11 mouse cellular contexts compared by ENCODE assay signal in the genomic region with DNA sequence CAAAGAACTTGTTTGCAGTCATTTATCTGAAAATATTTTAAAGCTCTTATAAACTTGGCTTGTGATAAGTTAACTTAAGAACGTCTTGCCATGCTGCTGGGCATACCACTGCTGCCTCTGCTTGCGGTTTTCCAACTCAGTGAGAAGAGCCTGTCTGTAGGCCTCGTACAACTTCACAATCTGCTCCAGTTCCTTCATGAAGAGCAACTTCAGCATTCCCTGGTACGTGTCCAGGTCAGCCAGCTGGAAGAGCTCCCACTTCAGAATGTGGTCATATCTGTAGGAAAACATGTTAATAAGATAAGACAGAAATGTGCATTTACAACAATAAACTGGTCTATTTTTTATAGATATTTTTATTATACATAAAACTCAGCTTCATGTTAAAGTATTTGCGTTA. TPM values are rescaled to one million over a fixed set of nuclear protein-coding genes. Genes with fewer than 3 reads are reported as not detected.
DNase-seq lines count a peak whose midpoint lies in the region; ATAC-seq and TF ChIP-seq lines count a peak whose summit lies in the region.
"Had no signal": no experiment of that assay in that cellular context is flagged by ENCODE, and none has a peak within 500 bp of the region (broad histone marks: within the 10 kb centered on the region; RNA-seq: fewer than 3 reads in every experiment).

No protein-coding gene starts in this region.

- no peak overlapping the region for H3K9ac ChIP-seq in liver, adult 2 months (ENCODE audit: low read depth, low read length)
- no peak overlapping the region for H3K9ac ChIP-seq in liver, embryonic 11.5 days (ENCODE audit: low read depth, low read length)
- H3K9ac ChIP-seq in heart, embryonic 15.5 days, result no peak overlapping the region
- H3K9ac ChIP-seq in midbrain, embryonic 13.5 days (replicated peaks), result no peak overlapping the region
- H3K9ac ChIP-seq in midbrain, embryonic 15.5 days, result no peak overlapping the region

- H3K27me3 ChIP-seq in liver, adult 2 months (ENCODE audit: control insufficient read depth, insufficient read depth, low read length), result no peaks in the 10 kb centered on the region
- no peaks in the 10 kb centered on the region for H3K27me3 ChIP-seq in liver, embryonic 11.5 days (replicated peaks; ENCODE audit: control insufficient read depth, insufficient read depth, low read length)
- H3K27me3 ChIP-seq in heart, embryonic 15.5 days, result no peaks in the 10 kb centered on the region
- H3K27me3 ChIP-seq in midbrain, embryonic 13.5 days, result no peaks in the 10 kb centered on the region
- no peaks in the 10 kb centered on the region for H3K27me3 ChIP-seq in cerebellum, adult 2 months (ENCODE audit: control insufficient read depth, insufficient read depth, low read length)
- no peaks in the 10 kb centered on the region for H3K27me3 ChIP-seq in midbrain, embryonic 15.5 days (replicated peaks)

- DNase-seq in liver, adult 2 months (ENCODE audit: extremely low read depth, low read depth, low spot score), result peak; percentile 19
- DNase-seq in liver, embryonic 11.5 days (ENCODE audit: low spot score), result no peak
- peak; percentile 72 for DNase-seq in kidney, postnatal 10 days
- peak; percentile 67 for DNase-seq in lung, postnatal 36 days
- DNase-seq in cerebellum, adult 2 months, result no peak

- H3K4me1 ChIP-seq in liver, adult 2 months (ENCODE audit: control insufficient read depth, insufficient read depth, low read length), result no peaks in the 10 kb centered on the region
- no peaks in the 10 kb centered on the region for H3K4me1 ChIP-seq in liver, embryonic 11.5 days (replicated peaks; ENCODE audit: control insufficient read depth, insufficient read depth, low read length)
- H3K4me1 ChIP-seq in heart, embryonic 15.5 days (replicated peaks), result peaks cover 19% of the 10 kb centered on the region
- no peaks in the 10 kb centered on the region for H3K4me1 ChIP-seq in midbrain, embryonic 13.5 days (replicated peaks)
- peaks cover 2% of the 10 kb centered on the region; the same call in 1 of the 2 replicates for H3K4me1 ChIP-seq in cerebellum, adult 2 months (ENCODE audit: control insufficient read depth, insufficient read depth, low read length)
- H3K4me1 ChIP-seq in midbrain, embryonic 15.5 days, result no peaks in the 10 kb centered on the region
- H3K4me1 ChIP-seq: limb, embryonic 10.5 days had no signal

- no peak overlapping the region for H3K4me2 ChIP-seq in liver, embryonic 11.5 days
- H3K4me2 ChIP-seq in heart, embryonic 15.5 days, result no peak overlapping the region
- no peak overlapping the region for H3K4me2 ChIP-seq in midbrain, embryonic 13.5 days (replicated peaks)
- H3K4me2 ChIP-seq in midbrain, embryonic 15.5 days, result no peak overlapping the region

- H3K4me3 ChIP-seq in liver, adult 2 months (ENCODE audit: insufficient read depth, low read depth, low read length), result no peak overlapping the region
- H3K4me3 ChIP-seq in liver, embryonic 11.5 days (ENCODE audit: low read depth, low read length), result no peak overlapping the region
- H3K4me3 ChIP-seq in heart, embryonic 15.5 days, result no peak overlapping the region
- no peak overlapping the region for H3K4me3 ChIP-seq in midbrain, embryonic 13.5 days (replicated peaks)
- H3K4me3 ChIP-seq in cerebellum, adult 2 months (replicated peaks; ENCODE audit: insufficient read depth, low read depth, low read length), result no peak overlapping the region
- no peak overlapping the region for H3K4me3 ChIP-seq in midbrain, embryonic 15.5 days
- H3K4me3 ChIP-seq: erythroblast, embryonic 14.5 days; limb, embryonic 10.5 days had no signal

- H3K79me2 ChIP-seq in liver, adult 2 months (ENCODE audit: control insufficient read depth, insufficient read depth, low read length), result peaks cover 3% of the 10 kb centered on the region; the same call in 1 of the 2 replicates

- H3K9me3 ChIP-seq in liver, embryonic 11.5 days (ENCODE audit: control insufficient read depth, low read length), result no peaks in the 10 kb centered on the region
- no peaks in the 10 kb centered on the region for H3K9me3 ChIP-seq in heart, embryonic 15.5 days (replicated peaks)
- no peaks in the 10 kb centered on the region for H3K9me3 ChIP-seq in midbrain, embryonic 13.5 days
- no peaks in the 10 kb centered on the region for H3K9me3 ChIP-seq in midbrain, embryonic 15.5 days
- H3K9me3 ChIP-seq: limb, embryonic 10.5 days had no signal

- TF ChIP-seq POLR2A in liver, adult 2 months (IDR thresholded peaks at IDR 0.05; ENCODE audit: extremely low read depth, insufficient read depth, low read length), result no peak
- no peak for TF ChIP-seq POLR2A in cerebellum, adult 2 months (IDR thresholded peaks at IDR 0.05; ENCODE audit: borderline replicate concordance, insufficient read depth, low read length)

- H3K36me3 ChIP-seq in liver, adult 2 months (ENCODE audit: control insufficient read depth, insufficient read depth, low read length), result peaks cover 48% of the 10 kb centered on the region
- peaks cover 23% of the 10 kb centered on the region; the same call in 1 of the 2 replicates for H3K36me3 ChIP-seq in liver, embryonic 11.5 days (ENCODE audit: control insufficient read depth, insufficient read depth, low read length)
- peaks cover 55% of the 10 kb centered on the region for H3K36me3 ChIP-seq in heart, embryonic 15.5 days
- H3K36me3 ChIP-seq in midbrain, embryonic 13.5 days, result peaks cover 76% of the 10 kb centered on the region
- peaks cover 30% of the 10 kb centered on the region for H3K36me3 ChIP-seq in midbrain, embryonic 15.5 days (replicated peaks)

- H3K27ac ChIP-seq in liver, adult 2 months (replicated peaks; ENCODE audit: insufficient read depth, low read depth, low read length), result no peak overlapping the region
- H3K27ac ChIP-seq in liver, embryonic 11.5 days (ENCODE audit: low read depth, low read length), result no peak overlapping the region
- peak overlapping the region; percentile 63 for H3K27ac ChIP-seq in heart, embryonic 15.5 days
- H3K27ac ChIP-seq in midbrain, embryonic 13.5 days, result no peak overlapping the region
- no peak overlapping the region for H3K27ac ChIP-seq in cerebellum, adult 2 months (ENCODE audit: insufficient read depth, low read length)
- H3K27ac ChIP-seq in midbrain, embryonic 15.5 days, result no peak overlapping the region
- H3K27ac ChIP-seq: limb, embryonic 10.5 days had no signal

- TF ChIP-seq CTCF in liver, adult 2 months (IDR thresholded peaks at IDR 0.05; ENCODE audit: low read depth, low read length), result no peak
- no peak for TF ChIP-seq CTCF in cerebellum, adult 2 months (IDR thresholded peaks at IDR 0.05; ENCODE audit: borderline replicate concordance, insufficient read depth, low read depth, low read length)

- WGBS in liver, adult 2 months, result 73% methylated on average over 5 of the region's 5 CpGs
- WGBS in liver, embryonic 11.5 days, result 80% methylated on average over 5 of the region's 5 CpGs
- 25% methylated on average over 5 of the region's 5 CpGs for WGBS in heart, embryonic 15.5 days
- 94% methylated on average over 5 of the region's 5 CpGs for WGBS in midbrain, embryonic 13.5 days
- 33% methylated on average over 5 of the region's 5 CpGs for WGBS in cerebellum, adult 2 months
- WGBS in midbrain, embryonic 15.5 days, result 91% methylated on average over 5 of the region's 5 CpGs

- ATAC-seq in liver, embryonic 11.5 days (replicated peaks; ENCODE audit: low FRiP score), result no peak
- ATAC-seq in heart, embryonic 15.5 days (replicated peaks; ENCODE audit: insufficient number of reproducible peaks, insufficient read depth, low FRiP score, low read depth), result peak; percentile 66; the same call in 1 of the 2 replicates
- no peak for ATAC-seq in midbrain, embryonic 13.5 days
- ATAC-seq in midbrain, embryonic 15.5 days (replicated peaks), result no peak
- ATAC-seq: hindbrain, embryonic 16.5 days had no signal

RNA-seq across cellular contexts. Expression of a gene that starts 20.7 kb away (rescaled TPM):
- total RNA-seq in liver, adult 2 months (2014; rRNA removed), result 10.1 and 11.4 TPM in 2 replicates
- polyA plus RNA-seq in liver, adult 2 months (2012; rRNA removed), result 4.4 and 5.4 TPM in 2 replicates
- 8.4 and 9.1 TPM in 2 replicates for polyA plus RNA-seq in liver, embryonic 11.5 days (2014; fragmentation: Nextera tagmentation; extraction: Ambion mirVana)
- polyA plus RNA-seq in heart, embryonic 15.5 days (2015; fragmentation: Nextera tagmentation; extraction: Ambion mirVana), result 4.9 and 5.7 TPM in 2 replicates
- polyA plus RNA-seq in midbrain, embryonic 13.5 days (2015; fragmentation: Nextera tagmentation; extraction: Ambion mirVana), result 1.5 and 2.8 TPM in 2 replicates
- polyA plus RNA-seq in cerebellum, adult 2 months (2012; rRNA removed), result 20.8 and 22.5 TPM in 2 replicates
- 2.5 TPM in 2 replicates for polyA plus RNA-seq in midbrain, embryonic 15.5 days (2015; fragmentation: Nextera tagmentation; extraction: Ambion mirVana)

Comparison
In these comparisons a context has a peak if more than half of its experiments do, and no peak if none do; other contexts are left out.
1. DNase-seq: peak in liver, adult 2 months (single experiment), kidney, postnatal 10 days (single experiment) and lung, postnatal 36 days (single experiment); none in liver, embryonic 11.5 days (single experiment) and cerebellum, adult 2 months (0 of 2).